Mouse (Mus musculus) megakaryocyte-erythroid progenitor cell, adult 5-6 weeks (primary cell): ENCODE results near the gene Gm17349. TPM values are rescaled to one million over a fixed set of nuclear protein-coding genes. Genes with fewer than 3 reads are reported as not detected.
A peak's percentile ranks its signal among the peaks of the same experiment; 100 is the strongest.
"Not testable (repeated sequence)": the region's sequence is repeated elsewhere in the genome, so short reads cannot be mapped to it uniquely, and the experiment has no call there.

ENCODE experiments used
- ATAC-seq: replicated peaks from 2 replicates; pipeline ENCODE4 v1.8.0; 2016; ENCODE audit warnings: mild to moderate bottlenecking, inconsistent platforms; ENCODE audit not compliant: severe bottlenecking, poor library complexity, low FRiP score, low TSS enrichment
- total RNA-seq, 2 experiments: library from RNA; stranded (forward) in 1 of 2; stranded (reverse) in 1 of 2; fragments of 200-1000, 215-1000 nt in 1 of 2; fragments of >200 nt in 1 of 2; fragmentation: Nextera tagmentation in 1 of 2; gene quantifications; 2 replicates each; pipeline ENCODE4 v1.2.3; 2014 to 2017

Gene Gm17349
- not detected in 2 replicates for total RNA-seq (2014; fragmentation: Nextera tagmentation)
- not detected in 2 replicates for total RNA-seq (2017)

DNA sequence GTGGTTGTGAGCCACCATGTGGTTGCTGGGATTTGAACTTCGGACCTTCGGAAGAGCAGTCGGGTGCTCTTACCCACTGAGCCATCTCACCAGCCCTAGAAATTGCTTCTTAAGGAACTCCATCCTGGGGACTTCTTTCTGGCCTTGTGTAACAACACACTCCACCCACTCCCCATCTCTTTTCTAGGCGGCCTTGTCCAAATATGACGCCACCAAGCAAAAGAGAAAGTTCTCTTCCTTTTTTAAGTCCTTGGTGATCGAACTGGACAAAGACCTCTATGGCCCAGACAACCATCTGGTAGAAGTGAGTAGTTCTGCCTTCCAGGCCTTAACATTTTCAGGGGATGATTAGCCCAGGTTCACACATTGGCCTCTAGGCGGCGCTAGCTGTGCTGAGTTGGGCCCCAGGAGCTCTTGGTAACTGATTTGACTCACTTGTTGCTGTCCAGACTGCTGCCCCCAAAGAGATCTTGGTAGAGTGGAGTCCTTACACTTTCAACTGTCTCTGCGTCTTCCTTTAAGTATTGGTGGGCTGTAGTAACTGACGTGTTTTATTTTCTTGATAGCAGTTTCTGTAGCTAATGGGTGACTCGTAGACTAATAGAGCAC, at the start of gene Gm17349:
Gm17349 (minus strand) TSS at position 51 of the 609 bp plus-strand sequence.
- peak; percentile 50 for ATAC-seq

- ATAC-seq, result no peak
These were observed 48.9 kb upstream of the Gm17349 start for GRCm38 (mm10) chr15:99754204-99754603.

- ATAC-seq, result no peak
These were observed 34.9 kb upstream of the Gm17349 start for GRCm38 (mm10) chr15:99740229-99740628.

GRCm38 (mm10) chr15:99736675-99737074, 31.4 kb upstream of the Gm17349 start:
- no peak for ATAC-seq

DNA sequence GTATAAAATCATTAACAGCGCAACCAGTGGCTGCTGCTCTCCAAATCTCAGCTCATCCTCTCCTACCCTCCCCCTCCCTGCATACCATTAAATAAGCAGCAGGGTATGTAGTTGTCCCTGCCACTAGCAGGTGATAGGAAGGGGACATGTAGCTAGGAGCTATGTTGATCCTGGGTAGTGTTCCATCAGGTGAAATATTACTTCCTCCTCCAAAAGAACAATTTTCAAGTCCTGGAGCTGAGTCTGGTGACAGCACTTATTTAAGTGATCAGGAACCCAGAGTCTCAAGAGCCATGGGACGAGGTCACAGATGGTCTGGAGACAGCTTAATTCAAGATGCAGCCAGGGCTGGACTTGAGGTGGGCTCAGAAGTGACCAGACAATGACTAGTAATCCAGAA, 30.3 kb upstream of the Gm17349 start:
- ATAC-seq, result no peak

- ATAC-seq, result no peak
These were observed 27.9 kb upstream of the Gm17349 start for GRCm38 (mm10) chr15:99733186-99733585.

DNA sequence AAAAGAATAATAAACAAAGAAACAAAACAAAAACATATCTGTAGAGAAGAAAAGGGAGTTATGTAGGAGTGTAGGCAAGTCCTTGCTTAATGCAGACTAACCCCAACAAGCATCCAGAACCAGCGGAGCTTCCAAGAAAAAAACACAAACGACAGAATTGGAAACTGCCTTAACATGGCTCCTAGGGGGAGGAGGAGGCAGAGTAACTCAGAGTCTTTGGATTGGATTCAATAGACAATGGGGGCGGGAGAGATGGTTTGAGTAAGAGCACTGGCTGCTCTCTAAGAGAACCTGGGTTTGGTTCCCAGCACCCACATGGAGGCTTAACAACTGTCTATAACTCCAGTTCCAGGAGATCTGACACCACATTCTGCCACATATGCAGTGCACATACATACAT, 26.4 kb upstream of the Gm17349 start:
- ATAC-seq, result no peak

DNA sequence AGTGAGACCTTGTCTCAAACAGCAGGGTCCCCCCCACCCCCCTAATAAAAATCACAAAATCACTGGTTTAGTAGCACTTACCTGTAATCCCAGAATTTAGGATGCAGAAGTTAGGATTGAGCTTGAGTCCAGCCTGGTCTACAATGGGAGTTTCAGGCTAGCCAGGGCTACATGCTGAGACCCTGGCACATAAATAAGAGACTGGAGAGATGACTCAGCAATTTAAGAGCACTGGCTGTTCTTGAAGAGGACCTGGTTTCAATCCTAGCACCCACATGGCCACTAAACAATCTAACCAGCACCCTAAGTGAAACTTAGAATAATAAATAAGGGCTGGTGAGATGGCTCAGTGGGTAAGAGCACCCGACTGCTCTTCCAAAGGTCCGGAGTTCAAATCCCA, 25.9 kb upstream of the Gm17349 start:
- no peak for ATAC-seq

DNA sequence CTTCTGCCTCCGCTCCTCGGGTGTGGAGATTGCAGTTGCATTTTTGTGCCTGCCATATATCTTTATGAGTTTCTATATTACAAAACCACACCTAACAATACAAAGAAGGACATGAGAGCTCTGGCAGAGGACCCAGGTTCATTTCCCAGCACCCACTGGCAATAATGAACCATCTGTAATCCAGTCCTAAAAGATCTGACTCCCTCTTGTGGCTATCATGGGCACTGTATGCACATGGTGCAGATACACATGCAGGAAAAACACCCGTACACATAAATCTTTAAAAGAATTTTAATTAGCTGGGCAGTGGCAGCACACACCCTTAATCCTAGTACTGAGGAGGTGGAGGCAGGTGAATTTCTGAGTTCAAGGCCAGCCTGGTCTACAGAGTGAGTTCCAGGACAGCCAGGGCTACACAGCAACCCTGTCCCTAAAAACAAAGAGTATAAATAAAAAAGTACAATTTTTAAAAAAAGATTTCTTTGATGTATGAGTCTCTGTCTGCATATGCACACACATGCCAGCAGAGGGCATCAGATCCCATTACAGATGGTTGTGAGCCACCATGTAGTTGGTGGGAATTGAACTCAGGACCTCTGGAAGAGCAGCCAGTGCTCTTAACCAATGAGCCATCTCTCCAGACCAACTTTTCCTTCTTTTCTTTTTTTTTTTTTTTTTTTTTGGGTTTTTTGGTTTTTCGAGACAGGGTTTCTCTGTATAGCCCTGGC, 23.9 kb upstream of the Gm17349 start:
- ATAC-seq, result no peak

DNA sequence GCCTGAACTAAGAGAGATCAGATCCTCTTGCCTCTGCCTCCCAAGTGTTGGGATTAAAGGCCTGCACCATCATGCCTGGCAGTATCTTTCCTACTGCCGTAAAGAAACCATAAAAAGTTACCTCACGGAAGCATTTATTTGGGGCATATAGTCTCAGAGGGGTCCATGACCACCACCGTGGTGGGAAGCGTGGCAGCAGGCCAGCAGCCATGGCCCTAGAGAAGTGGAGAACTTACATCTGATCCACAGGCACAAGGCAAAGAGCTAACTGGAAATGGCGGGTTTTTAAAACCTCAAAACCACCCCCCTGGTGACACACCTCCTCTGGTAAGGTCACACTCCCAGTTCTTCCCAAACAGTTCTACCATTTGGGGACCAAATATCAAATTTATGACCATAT, 22.9 kb upstream of the Gm17349 start:
- ATAC-seq, result no peak

- no peak for ATAC-seq
These were observed 22.2 kb upstream of the Gm17349 start for GRCm38 (mm10) chr15:99727525-99727924.

- ATAC-seq, result not testable (repeated sequence)
These were observed 21.7 kb upstream of the Gm17349 start for GRCm38 (mm10) chr15:99727039-99727438.

GRCm38 (mm10) chr15:99726549-99726948, 21.3 kb upstream of the Gm17349 start:
- ATAC-seq, result no peak

- ATAC-seq, result peak; percentile 83
These were observed 20.3 kb upstream of the Gm17349 start, which contains the start of gene Cox14 for GRCm38 (mm10) chr15:99725341-99726155. Gene Cox14, plus strand, starts transcription at chr15:99725618.

DNA sequence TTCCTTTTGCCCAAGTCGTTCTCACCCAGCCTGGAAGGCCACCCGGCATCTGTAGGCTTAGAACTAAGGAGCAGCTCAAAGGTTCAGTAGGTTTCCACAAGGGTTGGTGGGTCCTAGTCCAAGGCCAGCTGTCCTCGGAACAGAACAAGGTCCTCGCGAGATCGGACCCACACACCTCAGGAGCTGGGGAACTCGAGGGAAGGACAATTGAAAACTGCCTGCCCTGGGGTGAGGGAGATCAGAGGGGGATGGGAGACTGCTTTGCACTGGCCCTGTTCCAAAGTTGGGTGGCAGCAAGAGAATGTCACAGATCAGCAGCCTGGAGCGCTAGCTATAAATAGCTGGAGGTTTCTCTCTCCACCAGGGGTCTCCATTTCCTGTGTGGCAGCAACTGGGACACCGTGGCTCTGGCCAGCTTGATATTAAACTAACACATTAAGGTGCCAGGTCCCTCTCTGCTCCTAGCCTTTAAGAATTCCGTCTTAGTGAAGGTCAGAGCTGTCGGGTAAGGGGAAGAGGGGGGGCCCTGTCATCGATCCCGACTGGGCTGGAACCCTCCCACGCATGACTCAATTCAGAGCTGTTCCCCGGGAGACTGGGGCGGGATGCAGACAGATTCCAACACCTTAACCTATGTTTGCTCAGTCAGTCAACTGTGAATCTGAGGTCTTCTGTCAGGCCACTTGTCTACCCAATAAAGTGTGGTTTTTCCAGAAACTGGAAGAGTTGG, 19.2 kb upstream of the Gm17349 start:
- peak; percentile 36 for ATAC-seq

DNA sequence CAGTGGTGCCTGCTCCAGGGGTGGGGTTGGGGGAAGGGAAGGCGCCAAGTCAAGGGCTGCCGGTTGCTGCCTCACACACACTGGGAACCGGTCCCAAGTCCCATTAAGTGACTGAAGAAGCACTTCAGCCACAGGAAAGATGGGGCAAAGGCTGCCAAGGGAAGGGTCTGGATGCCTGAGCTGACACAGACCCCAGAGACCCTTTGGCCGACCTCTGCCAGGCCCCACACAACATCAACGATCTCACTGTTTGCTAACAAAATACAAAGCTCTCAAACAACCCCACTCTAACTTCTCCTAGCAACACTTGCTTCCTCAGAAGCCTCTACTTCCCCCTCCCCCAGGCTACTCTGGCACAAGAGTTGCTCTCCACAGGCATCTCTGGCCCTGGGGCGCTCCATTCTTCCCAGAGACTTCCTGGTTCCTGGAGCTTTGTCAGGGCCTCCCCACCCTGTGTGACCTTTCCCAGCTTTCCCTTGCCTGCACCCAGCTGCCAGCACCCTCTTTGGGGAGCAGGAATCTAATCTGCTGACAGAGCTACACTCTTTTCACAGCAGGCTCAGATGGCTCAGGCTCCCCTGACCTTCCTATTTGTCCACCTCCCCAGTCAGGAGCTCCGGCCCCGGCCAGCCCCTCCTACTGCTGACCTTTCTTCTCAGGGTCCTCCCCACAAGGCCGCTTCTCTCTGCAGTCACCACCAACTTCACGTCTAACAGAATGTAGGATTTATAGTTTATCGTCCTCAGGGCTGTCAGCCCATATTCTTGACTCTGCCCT, 18.4 kb upstream of the Gm17349 start:
- no peak for ATAC-seq

DNA sequence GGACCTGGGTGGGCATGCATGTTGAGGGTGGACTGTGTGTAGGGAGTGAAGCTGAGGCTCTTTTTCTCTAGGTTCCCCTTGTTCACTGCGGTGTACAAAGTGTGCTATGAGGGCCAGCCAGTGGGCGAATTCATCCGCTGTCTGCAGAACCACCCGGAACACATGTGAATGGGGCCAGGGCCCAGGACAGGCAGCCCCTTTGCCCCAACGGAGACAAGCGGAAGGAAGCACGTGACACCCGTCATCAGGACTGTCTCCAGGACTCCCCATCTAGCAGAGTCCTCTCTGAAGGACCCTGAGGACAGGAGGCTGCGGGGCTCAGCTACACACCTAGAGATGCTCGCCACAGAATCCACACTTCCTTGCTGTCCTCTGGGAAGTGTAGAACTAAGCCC, 17.8 kb upstream of the Gm17349 start:
- ATAC-seq, result no peak

DNA sequence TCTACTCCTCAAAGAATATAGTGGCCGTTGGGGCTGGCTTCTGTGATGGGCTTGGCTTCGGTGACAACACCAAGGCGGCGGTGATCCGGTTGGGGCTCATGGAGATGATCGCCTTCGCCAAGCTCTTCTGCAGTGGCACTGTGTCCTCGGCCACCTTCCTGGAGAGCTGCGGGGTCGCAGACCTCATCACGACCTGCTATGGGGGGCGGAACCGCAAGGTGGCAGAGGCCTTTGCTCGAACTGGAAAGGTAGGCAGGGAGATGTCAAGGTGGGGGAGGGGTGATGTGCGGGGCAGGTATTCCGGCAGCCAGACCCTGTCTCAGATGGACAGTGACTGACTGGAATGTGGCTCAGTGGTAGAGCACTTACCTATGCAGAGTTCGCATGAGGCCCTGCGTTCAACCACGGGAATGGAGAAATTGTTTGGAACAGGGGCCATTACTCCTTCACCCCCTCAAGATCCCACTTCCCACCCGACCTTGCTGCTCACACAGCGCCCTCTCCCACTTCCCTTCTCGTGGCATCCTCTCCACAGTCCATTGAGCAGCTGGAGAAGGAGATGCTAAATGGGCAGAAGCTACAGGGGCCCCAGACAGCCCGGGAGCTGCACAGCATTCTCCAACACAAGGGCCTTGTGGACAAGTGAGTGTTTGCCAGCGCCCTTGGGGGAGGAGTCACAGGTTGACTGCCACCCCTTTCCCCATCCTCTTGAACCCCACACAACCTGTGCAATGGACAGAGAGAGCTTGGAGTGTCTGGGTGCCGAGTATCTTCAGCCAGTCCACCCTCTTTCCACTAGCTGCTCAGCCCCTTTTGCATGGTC, 16.8 kb upstream of the Gm17349 start:
- no peak for ATAC-seq
